Mouse (Mus musculus) MEL (cell line): ENCODE data around the gene Gm38431. TPM values are rescaled to one million over a fixed set of nuclear protein-coding genes. Genes with fewer than 3 reads are reported as not detected.

Source experiments
- DNase-seq: peaks from one replicate; pipeline ENCODE4 v3.0.0; 2011; ENCODE audit warnings: low read depth, low spot score
- H3K27ac ChIP-seq: 2 replicates; pipeline ENCODE4 v1.5.1; 2012; ENCODE audit warnings: low read depth, mild to moderate bottlenecking, control low read depth, low read length, moderate library complexity; ENCODE audit not compliant: control insufficient read depth
- H3K27me3 ChIP-seq, 2 experiments: fragments of 150-350 bp in 1 of 2; sonication (generic) in 1 of 2; 2 replicates each; pipeline ENCODE4 v1.6.1; 2012; ENCODE audit warnings: low read length in 2 of 2, mild to moderate bottlenecking in 2 of 2, improper control_type of control experiment in 1 of 2, moderate library complexity in 1 of 2; ENCODE audit not compliant: insufficient read depth in 2 of 2, control insufficient read depth in 1 of 2
- H3K36me3 ChIP-seq, 2 experiments: 2 replicates each; pipeline ENCODE4 v1.6.1; 2012 to 2014; ENCODE audit warnings: low read length in 2 of 2, improper control_type of control experiment in 1 of 2, inconsistent platforms in 1 of 2, mild to moderate bottlenecking in 1 of 2; ENCODE audit not compliant: insufficient read depth in 2 of 2, control insufficient read depth in 1 of 2
- H3K4me1 ChIP-seq, 2 experiments: fragments of 150-350 bp in 1 of 2; sonication (generic) in 1 of 2; 2 replicates each; pipeline ENCODE4 v1.6.1; 2012; ENCODE audit warnings: low read length in 2 of 2, improper control_type of control experiment in 1 of 2, mild to moderate bottlenecking in 1 of 2; ENCODE audit not compliant: insufficient read depth in 2 of 2, control insufficient read depth in 1 of 2
- H3K4me3 ChIP-seq, 2 experiments: fragments of 150-350 bp in 1 of 2; sonication (generic) in 1 of 2; 2 replicates each; pipeline ENCODE4 v1.5.1; 2012; ENCODE audit warnings: low read depth in 2 of 2, low read length in 2 of 2, mild to moderate bottlenecking in 2 of 2, moderate library complexity in 2 of 2, control low read depth in 1 of 2, improper control_type of control experiment in 1 of 2; ENCODE audit not compliant: control insufficient read depth in 1 of 2, insufficient read depth in 1 of 2
- H3K79me2 ChIP-seq: 2 replicates; pipeline ENCODE4 v1.6.1; 2012; ENCODE audit warnings: mild to moderate bottlenecking, low read length, moderate library complexity; ENCODE audit not compliant: control insufficient read depth, poor library complexity, insufficient read depth
- H3K9ac ChIP-seq: 2 replicates; pipeline ENCODE4 v1.6.1; 2012; ENCODE audit warnings: low read depth, mild to moderate bottlenecking, control low read depth, low read length, moderate library complexity; ENCODE audit not compliant: control insufficient read depth, poor library complexity, severe bottlenecking
- H3K9me3 ChIP-seq: fragments of 150-350 bp; sonication (generic); replicated peaks from 2 replicates; pipeline ENCODE4 v1.6.1; 2012; ENCODE audit warnings: mild to moderate bottlenecking, low read length, improper control_type of control experiment, moderate library complexity; ENCODE audit not compliant: insufficient read depth
- BHLHE40 ChIP-seq: IDR thresholded peaks from 2 replicates; pipeline ENCODE4 v1.6.1; 2012; ENCODE audit warnings: low read depth, mild to moderate bottlenecking, inconsistent platforms, low read length, improper control_type of control experiment, borderline replicate concordance
- E2F4 ChIP-seq: IDR thresholded peaks from 2 replicates; pipeline ENCODE4 v1.6.1; 2011; ENCODE audit warnings: low read depth, low read length, improper control_type of control experiment, borderline replicate concordance
- ELF1 ChIP-seq: IDR thresholded peaks from 2 replicates; pipeline ENCODE4 v1.6.1; 2014; ENCODE audit warnings: low read depth, mild to moderate bottlenecking, inconsistent platforms, low read length, improper control_type of control experiment, moderate library complexity
- GATA1 ChIP-seq: IDR thresholded peaks from 2 replicates; pipeline ENCODE4 v1.6.1; 2011; ENCODE audit warnings: low read depth, low read length, improper control_type of control experiment
- HCFC1 ChIP-seq: IDR thresholded peaks from 2 replicates; pipeline ENCODE4 v1.6.1; 2012; ENCODE audit warnings: low read depth, mild to moderate bottlenecking, inconsistent platforms, low read length, improper control_type of control experiment, moderate library complexity
- JUND ChIP-seq: IDR thresholded peaks from 2 replicates; pipeline ENCODE4 v1.6.1; 2011; ENCODE audit warnings: low read depth, mild to moderate bottlenecking, improper control_type of control experiment, low read length
- MAZ ChIP-seq: IDR thresholded peaks from 2 replicates; pipeline ENCODE4 v1.6.1; 2012; ENCODE audit warnings: low read depth, mild to moderate bottlenecking, inconsistent platforms, low read length, improper control_type of control experiment
- MXI1 ChIP-seq: IDR thresholded peaks from 2 replicates; pipeline ENCODE4 v1.6.1; 2011; ENCODE audit warnings: mild to moderate bottlenecking, low read depth, low read length, improper control_type of control experiment
- MYB ChIP-seq: IDR thresholded peaks from 2 replicates; pipeline ENCODE4 v1.6.1; 2011; ENCODE audit warnings: mild to moderate bottlenecking, low read depth, low read length, improper control_type of control experiment
- MYC ChIP-seq: IDR thresholded peaks from 2 replicates; pipeline ENCODE4 v1.6.1; 2011; ENCODE audit warnings: low read depth, mild to moderate bottlenecking, low read length, improper control_type of control experiment, moderate library complexity
- NELFE ChIP-seq: IDR thresholded peaks from 2 replicates; pipeline ENCODE4 v1.6.1; 2011; ENCODE audit warnings: low read depth, low read length, improper control_type of control experiment
- NRF1 ChIP-seq: IDR thresholded peaks from 2 replicates; pipeline ENCODE4 v1.6.1; 2014; ENCODE audit warnings: low read depth, mild to moderate bottlenecking, inconsistent platforms, low read length, improper control_type of control experiment, moderate library complexity; ENCODE audit not compliant: poor library complexity, insufficient read depth, severe bottlenecking
- POLR2AphosphoS5 ChIP-seq: IDR thresholded peaks from 2 replicates; pipeline ENCODE4 v1.6.1; 2012; ENCODE audit warnings: low read depth, borderline replicate concordance, mild to moderate bottlenecking, inconsistent platforms, low read length, moderate library complexity, mixed read lengths
- RCOR1 ChIP-seq: IDR thresholded peaks from 2 replicates; pipeline ENCODE4 v1.6.1; 2012; ENCODE audit warnings: low read depth, mild to moderate bottlenecking, inconsistent platforms, low read length, improper control_type of control experiment
- TCF12 ChIP-seq: IDR thresholded peaks from 2 replicates; pipeline ENCODE4 v1.6.1; 2014; ENCODE audit warnings: low read depth, mild to moderate bottlenecking, inconsistent platforms, low read length, improper control_type of control experiment, moderate library complexity
- ZC3H11A ChIP-seq: IDR thresholded peaks from 2 replicates; pipeline ENCODE4 v1.6.1; 2012; ENCODE audit warnings: low read depth, mild to moderate bottlenecking, inconsistent platforms, low read length, improper control_type of control experiment
- polyA plus RNA-seq, 2 experiments: library from polyadenylated mRNA; stranded (reverse) in 1 of 2; unstranded in 1 of 2; fragments of >175 nt in 1 of 2; fragments of >200 nt in 1 of 2; gene quantifications; 2 replicates each; pipeline versions ENCODE4 v1.2.1 to v1.2.4; 2012; ENCODE audit warnings: low replicate concordance in 2 of 2, low read depth in 1 of 2; ENCODE audit not compliant: insufficient read length in 2 of 2, insufficient read depth in 1 of 2, missing spikeins in 1 of 2
- total RNA-seq: library from RNA; depleted of rRNA; stranded (reverse); fragments of 300-350 nt; gene quantifications from 2 replicates; pipeline ENCODE4 v1.2.3, GENCODE M21; 2012; rRNA removed

Gm38431 gene
- total and polyA plus RNA-seq, 3 experiments, result 38.9 to 191 (median 42.1) TPM

GRCm38 (mm10) chr9:21021363-21021762 is 70.4 kb downstream of the Gm38431 start:
- Histone ChIP-seq H3K4me1 (peaks cover 11 to 22% of the 10 kb centered on the region in 2 experiments), H3K27me3 (no peaks in the 10 kb centered on the region), H3K79me2 (peaks cover 8% of the 10 kb centered on the region), H3K9me3 (no peaks in the 10 kb centered on the region), H3K4me3 (no peak overlapping the region), H3K36me3 (peaks cover 0 to 17% of the 10 kb centered on the region in 2 experiments; a peak in 2 of 4 replicates), H3K9ac (no peak overlapping the region), H3K27ac (no peak overlapping the region)
- TF ChIP-seq BHLHE40 (no peak), HCFC1 (no peak), MXI1 (no peak), JUND (no peak), MYC (no peak), POLR2AphosphoS5 (no peak)
- no peak for DNase-seq

GRCm38 (mm10) chr9:21018600-21018999 is 73.2 kb downstream of the Gm38431 start:
- H3K27me3 ChIP-seq, result no peaks in the 10 kb centered on the region
- TF ChIP-seq MAZ, result no peak
- no peak for TF ChIP-seq ZC3H11A
- no peak for TF ChIP-seq NELFE
- no peak for TF ChIP-seq E2F4
- TF ChIP-seq JUND, result no peak
- TF ChIP-seq ELF1, result no peak
- no peak for TF ChIP-seq RCOR1
- TF ChIP-seq MYC, result no peak
- TF ChIP-seq TCF12, result no peak
- TF ChIP-seq MYB, result no peak
- no peak for TF ChIP-seq NRF1
- TF ChIP-seq GATA1, result no peak
- H3K79me2 ChIP-seq, result peaks cover 11% of the 10 kb centered on the region
- peaks cover 11 to 35% of the 10 kb centered on the region in 2 experiments for H3K4me1 ChIP-seq
- no peak overlapping the region for H3K4me3 ChIP-seq
- no peak overlapping the region for H3K9ac ChIP-seq
- no peak overlapping the region for H3K27ac ChIP-seq
- no peaks in the 10 kb centered on the region for H3K9me3 ChIP-seq
- no peak for DNase-seq
- H3K36me3 ChIP-seq, result peaks cover 0 to 24% of the 10 kb centered on the region in 2 experiments; a peak in 2 of 4 replicates

Other genes starting within 250 kb of the Gm38431 start
- gene A230050P20Rik, start 223.4 kb downstream of the Gm38431 start, total RNA-seq, result 53.9 and 63.7 TPM in 2 replicates
- gene A230050P20Rik, start 223.4 kb downstream of the Gm38431 start, polyA plus RNA-seq, result 100 to 1,000 TPM; 190 to 199 TPM
- 10.9 and 18.1 TPM in 2 replicates for gene Angptl6, start 212.3 kb downstream of the Gm38431 start, total RNA-seq
- gene Angptl6, start 212.3 kb downstream of the Gm38431 start, polyA plus RNA-seq, result 10 to 100 TPM in 1 of 2 experiments, not detected in 1; 22.6 TPM
- gene Ppan, start 203.8 kb downstream of the Gm38431 start, total RNA-seq, result 612 and 763 TPM in 2 replicates
- gene Ppan, start 203.8 kb downstream of the Gm38431 start, polyA plus RNA-seq, result 100 to 1,000 TPM; 251 to 953 TPM
- 1,228 and 1,516 TPM in 2 replicates for gene Eif3g, start 193.4 kb downstream of the Gm38431 start, total RNA-seq
- 1,000 to 10,000 TPM in 1 of 2 experiments, not detected in 1; 1,873 TPM for gene Eif3g, start 193.4 kb downstream of the Gm38431 start, polyA plus RNA-seq
- gene Dnmt1, start 132.1 kb downstream of the Gm38431 start, total RNA-seq, result 412 and 448 TPM in 2 replicates
- gene Dnmt1, start 132.1 kb downstream of the Gm38431 start, polyA plus RNA-seq, result 1,000 to 10,000 TPM in 1 of 2 experiments, 100 to 1,000 TPM in 1; 681 to 1,953 TPM
- gene S1pr2, start 115.2 kb downstream of the Gm38431 start, total RNA-seq, result 6.4 and 6.6 TPM in 2 replicates
- 10 to 100 TPM in 1 of 2 experiments, not detected in 1; 27.4 TPM for gene S1pr2, start 115.2 kb downstream of the Gm38431 start, polyA plus RNA-seq
- gene Mrpl4, start 89.3 kb downstream of the Gm38431 start, total RNA-seq, result 280 and 282 TPM in 2 replicates
- gene Mrpl4, start 89.3 kb downstream of the Gm38431 start, polyA plus RNA-seq, result 100 to 1,000 TPM in 1 of 2 experiments, not detected in 1; 474 TPM
- gene Icam1, start 76.0 kb downstream of the Gm38431 start, total RNA-seq, result 24.4 and 26.0 TPM in 2 replicates
- 10 to 100 TPM in 1 of 2 experiments, not detected in 1; 31.0 TPM for gene Icam1, start 76.0 kb downstream of the Gm38431 start, polyA plus RNA-seq
- gene Icam4, start 62.6 kb downstream of the Gm38431 start, total RNA-seq, result 259 and 260 TPM in 2 replicates
- 100 to 1,000 TPM; 193 to 268 TPM for gene Icam4, start 62.6 kb downstream of the Gm38431 start, polyA plus RNA-seq
- 4.8 TPM in 2 replicates for gene Icam5, start 59.9 kb downstream of the Gm38431 start, total RNA-seq
- 1 to 10 TPM in 1 of 2 experiments, not detected in 1; 9.5 TPM for gene Icam5, start 59.9 kb downstream of the Gm38431 start, polyA plus RNA-seq
- gene Zglp1, start 24.9 kb downstream of the Gm38431 start, total RNA-seq, result 1.1 and 1.5 TPM in 2 replicates
- gene Zglp1, start 24.9 kb downstream of the Gm38431 start, polyA plus RNA-seq, result 1 to 10 TPM in 1 of 2 experiments, not detected in 1; 8.0 TPM
- gene Gm49373, start 18.9 kb downstream of the Gm38431 start, total RNA-seq, result 4.6 and 6.4 TPM in 2 replicates
- gene Gm49373, start 18.9 kb downstream of the Gm38431 start, polyA plus RNA-seq, result 1 to 10 TPM in 1 of 2 experiments, not detected in 1; 8.3 TPM
- 198 and 247 TPM in 2 replicates for gene Fdx1l, start 18.4 kb downstream of the Gm38431 start, total RNA-seq
- 100 to 1,000 TPM; 305 to 361 TPM for gene Fdx1l, start 18.4 kb downstream of the Gm38431 start, polyA plus RNA-seq
- 50.0 and 60.1 TPM in 2 replicates for gene Raver1, start within 50 bp of the Gm38431 start, total RNA-seq
- 100 to 1,000 TPM in 1 of 2 experiments, not detected in 1; 291 TPM for gene Raver1, start within 50 bp of the Gm38431 start, polyA plus RNA-seq
- 43.8 and 45.6 TPM in 2 replicates for gene Tyk2, start 39.2 kb upstream of the Gm38431 start, total RNA-seq
- gene Tyk2, start 39.2 kb upstream of the Gm38431 start, polyA plus RNA-seq, result 10 to 100 TPM in 1 of 2 experiments, not detected in 1; 63.3 TPM
- gene Cdc37, start 58.0 kb upstream of the Gm38431 start, total RNA-seq, result 751 and 779 TPM in 2 replicates
- gene Cdc37, start 58.0 kb upstream of the Gm38431 start, polyA plus RNA-seq, result 1,000 to 10,000 TPM in 1 of 2 experiments, 100 to 1,000 TPM in 1; 914 to 1,631 TPM
- gene Pde4a, start 73.7 kb upstream of the Gm38431 start, total RNA-seq, result 13.8 and 16.6 TPM in 2 replicates
- 10 to 100 TPM; 45.6 to 53.9 TPM for gene Pde4a, start 73.7 kb upstream of the Gm38431 start, polyA plus RNA-seq
- 168 and 174 TPM in 2 replicates for gene Keap1, start 147.4 kb upstream of the Gm38431 start, total RNA-seq
- gene Keap1, start 147.4 kb upstream of the Gm38431 start, polyA plus RNA-seq, result 100 to 1,000 TPM in 1 of 2 experiments, 10 to 100 TPM in 1; 67.5 to 171 TPM
- 0.04 TPM in 1 of 2 replicates, not detected in the other for gene S1pr5, start 156.4 kb upstream of the Gm38431 start, total RNA-seq
- gene S1pr5, start 156.4 kb upstream of the Gm38431 start, polyA plus RNA-seq, result under 1 TPM in 1 of 2 experiments, not detected in 1; 0.08 TPM
- 76.4 and 83.9 TPM in 2 replicates for gene Atg4d, start 173.3 kb upstream of the Gm38431 start, total RNA-seq
- 10 to 100 TPM in 1 of 2 experiments, not detected in 1; 99.7 TPM for gene Atg4d, start 173.3 kb upstream of the Gm38431 start, polyA plus RNA-seq
- 175 and 199 TPM in 2 replicates for gene Kri1, start 196.0 kb upstream of the Gm38431 start, total RNA-seq
- gene Kri1, start 196.0 kb upstream of the Gm38431 start, polyA plus RNA-seq, result 100 to 1,000 TPM in 1 of 2 experiments, 10 to 100 TPM in 1; 76.1 to 233 TPM
- 40.1 and 55.2 TPM in 2 replicates for gene Cdkn2d, start 199.4 kb upstream of the Gm38431 start, total RNA-seq
- 10 to 100 TPM in 1 of 2 experiments, not detected in 1; 67.9 TPM for gene Cdkn2d, start 199.4 kb upstream of the Gm38431 start, polyA plus RNA-seq
- gene Ap1m2, start 220.3 kb upstream of the Gm38431 start, total RNA-seq, result 0.52 and 0.73 TPM in 2 replicates
- gene Ap1m2, start 220.3 kb upstream of the Gm38431 start, polyA plus RNA-seq, result 1 to 10 TPM in 1 of 2 experiments, not detected in 1; 1.0 TPM
- 27.3 and 30.7 TPM in 2 replicates for gene Slc44a2, start 228.7 kb upstream of the Gm38431 start, total RNA-seq
- 100 to 1,000 TPM in 1 of 2 experiments, not detected in 1; 121 TPM for gene Slc44a2, start 228.7 kb upstream of the Gm38431 start, polyA plus RNA-seq